Mouse (Mus musculus): ENCODE measurements around the gene Cmtm7. TPM values are rescaled to one million over a fixed set of nuclear protein-coding genes. Genes with fewer than 3 reads are reported as not detected.

The Cmtm7 gene
- polyA plus RNA-seq, 1 experiment from 2014 or later = 14.4 TPM

- Histone ChIP-seq H3K9ac (replicated peaks; ENCODE audit: low read length) (no peak overlapping the region), H3K27me3 (ENCODE audit: control insufficient read depth, insufficient read depth, low read length) (no peaks in the 10 kb centered on the region), H3K36me3 (ENCODE audit: control insufficient read depth, insufficient read depth, low read length) (no peaks in the 10 kb centered on the region), H3K4me3 (replicated peaks; ENCODE audit: low read depth, low read length) (no peak overlapping the region), H3K4me1 (ENCODE audit: control insufficient read depth, insufficient read depth, low read length) (peaks cover 8% of the 10 kb centered on the region; the same call in 1 of the 2 replicates), H3K27ac (replicated peaks; ENCODE audit: low read depth, low read length) (no peak overlapping the region), H3K9me3 (ENCODE audit: control insufficient read depth, low read length) (no peaks in the 10 kb centered on the region), H3K4me2 (ENCODE audit: low read length) (no peak overlapping the region)
- 84% methylated on average over 7 of the region's 7 CpGs for WGBS
- no peak for ATAC-seq (ENCODE audit: low FRiP score, low TSS enrichment)
- no peak for DNase-seq
Measured at GRCm38 (mm10) chr9:114789557-114789956, 7.9 kb upstream of the Cmtm7 start.

GRCm38 (mm10) chr9:114788697-114789096 lies 7.0 kb upstream of the Cmtm7 start:
- no peak overlapping the region for H3K4me3 ChIP-seq (replicated peaks; ENCODE audit: low read depth, low read length)
- H3K4me2 ChIP-seq (ENCODE audit: low read length) = no peak overlapping the region
- H3K27ac ChIP-seq (replicated peaks; ENCODE audit: low read depth, low read length) = no peak overlapping the region
- no peaks in the 10 kb centered on the region for H3K9me3 ChIP-seq (ENCODE audit: control insufficient read depth, low read length)
- H3K27me3 ChIP-seq (ENCODE audit: control insufficient read depth, insufficient read depth, low read length) = no peaks in the 10 kb centered on the region
- 86% methylated on average over 8 of the region's 8 CpGs for WGBS
- peaks cover 8% of the 10 kb centered on the region; the same call in 1 of the 2 replicates for H3K4me1 ChIP-seq (ENCODE audit: control insufficient read depth, insufficient read depth, low read length)
- no peaks in the 10 kb centered on the region for H3K36me3 ChIP-seq (ENCODE audit: control insufficient read depth, insufficient read depth, low read length)
- H3K9ac ChIP-seq (replicated peaks; ENCODE audit: low read length) = no peak overlapping the region
- ATAC-seq (ENCODE audit: low FRiP score, low TSS enrichment) = no peak
- DNase-seq = no peak

- Histone ChIP-seq H3K9me3 (ENCODE audit: control insufficient read depth, low read length) (no peaks in the 10 kb centered on the region), H3K4me3 (replicated peaks; ENCODE audit: low read depth, low read length) (no peak overlapping the region), H3K27ac (replicated peaks; ENCODE audit: low read depth, low read length) (no peak overlapping the region), H3K9ac (replicated peaks; ENCODE audit: low read length) (no peak overlapping the region), H3K27me3 (ENCODE audit: control insufficient read depth, insufficient read depth, low read length) (no peaks in the 10 kb centered on the region), H3K4me2 (ENCODE audit: low read length) (no peak overlapping the region), H3K36me3 (ENCODE audit: control insufficient read depth, insufficient read depth, low read length) (no peaks in the 10 kb centered on the region), H3K4me1 (ENCODE audit: control insufficient read depth, insufficient read depth, low read length) (peaks cover 8% of the 10 kb centered on the region; the same call in 1 of the 2 replicates)
- WGBS = 95% methylated on average over 7 of the region's 7 CpGs
- ATAC-seq (ENCODE audit: low FRiP score, low TSS enrichment) = no peak
- no peak for DNase-seq
Measured at GRCm38 (mm10) chr9:114787716-114788115, 6.1 kb upstream of the Cmtm7 start.

GRCm38 (mm10) chr9:114787134-114787533 lies 5.5 kb upstream of the Cmtm7 start:
- Histone ChIP-seq H3K9ac (replicated peaks; ENCODE audit: low read length) (no peak overlapping the region), H3K4me1 (ENCODE audit: control insufficient read depth, insufficient read depth, low read length) (peaks cover 8% of the 10 kb centered on the region; the same call in 1 of the 2 replicates), H3K36me3 (ENCODE audit: control insufficient read depth, insufficient read depth, low read length) (no peaks in the 10 kb centered on the region), H3K4me2 (ENCODE audit: low read length) (no peak overlapping the region), H3K9me3 (ENCODE audit: control insufficient read depth, low read length) (no peaks in the 10 kb centered on the region), H3K27me3 (ENCODE audit: control insufficient read depth, insufficient read depth, low read length) (no peaks in the 10 kb centered on the region; the same call in 1 of the 2 replicates), H3K27ac (replicated peaks; ENCODE audit: low read depth, low read length) (no peak overlapping the region), H3K4me3 (replicated peaks; ENCODE audit: low read depth, low read length) (no peak overlapping the region)
- ATAC-seq (ENCODE audit: low FRiP score, low TSS enrichment) (no peak), DNase-seq (no peak)
- WGBS = 96% methylated on average over 5 of the region's 5 CpGs

GRCm38 (mm10) chr9:114785432-114786125 lies 3.9 kb upstream of the Cmtm7 start:
- Histone ChIP-seq H3K9ac (replicated peaks; ENCODE audit: low read length) (no peak overlapping the region), H3K4me1 (ENCODE audit: control insufficient read depth, insufficient read depth, low read length) (peaks cover 13% of the 10 kb centered on the region), H3K27me3 (ENCODE audit: control insufficient read depth, insufficient read depth, low read length) (peaks cover 4% of the 10 kb centered on the region; the same call in 1 of the 2 replicates), H3K4me3 (replicated peaks; ENCODE audit: low read depth, low read length) (no peak overlapping the region), H3K36me3 (ENCODE audit: control insufficient read depth, insufficient read depth, low read length) (no peaks in the 10 kb centered on the region), H3K4me2 (ENCODE audit: low read length) (no peak overlapping the region), H3K27ac (replicated peaks; ENCODE audit: low read depth, low read length) (no peak overlapping the region), H3K9me3 (ENCODE audit: control insufficient read depth, low read length) (no peaks in the 10 kb centered on the region)
- ATAC-seq (ENCODE audit: low FRiP score, low TSS enrichment) = no peak
- DNase-seq = peak; percentile 37
- 11% methylated on average over 16 of the region's 16 CpGs for WGBS

- Histone ChIP-seq H3K4me3 (replicated peaks; ENCODE audit: low read depth, low read length) (peak overlapping the region; percentile 44), H3K27ac (replicated peaks; ENCODE audit: low read depth, low read length) (0 out of 2 replicates have a peak overlapping the region, but pooled peaks have one; percentile 45), H3K9ac (replicated peaks; ENCODE audit: low read length) (peak overlapping the region; percentile 59), H3K4me1 (ENCODE audit: control insufficient read depth, insufficient read depth, low read length) (peaks cover 18% of the 10 kb centered on the region), H3K27me3 (ENCODE audit: control insufficient read depth, insufficient read depth, low read length) (peaks cover 4% of the 10 kb centered on the region; the same call in 1 of the 2 replicates), H3K4me2 (ENCODE audit: low read length) (peak overlapping the region; percentile 95), H3K36me3 (ENCODE audit: control insufficient read depth, insufficient read depth, low read length) (no peaks in the 10 kb centered on the region), H3K9me3 (ENCODE audit: control insufficient read depth, low read length) (no peaks in the 10 kb centered on the region)
- 0 out of 2 replicates have a peak, but pooled peaks have one; percentile 1 for ATAC-seq (ENCODE audit: low FRiP score, low TSS enrichment)
- peak; percentile 62 for DNase-seq
- 2% methylated on average over 35 of the region's 38 CpGs for WGBS
Measured at GRCm38 (mm10) chr9:114780746-114781525, 720 bp downstream of the Cmtm7 start.

GRCm38 (mm10) chr9:114779984-114780745 lies 1.5 kb downstream of the Cmtm7 start:
- DNase-seq (peak; percentile 45), ATAC-seq (ENCODE audit: low FRiP score, low TSS enrichment) (no peak)
- Histone ChIP-seq H3K27me3 (ENCODE audit: control insufficient read depth, insufficient read depth, low read length) (peaks cover 4% of the 10 kb centered on the region; the same call in 1 of the 2 replicates), H3K4me3 (replicated peaks; ENCODE audit: low read depth, low read length) (no peak overlapping the region), H3K4me1 (ENCODE audit: control insufficient read depth, insufficient read depth, low read length) (peaks cover 11% of the 10 kb centered on the region), H3K9ac (replicated peaks; ENCODE audit: low read length) (no peak overlapping the region; the same call in 1 of the 2 replicates), H3K36me3 (ENCODE audit: control insufficient read depth, insufficient read depth, low read length) (no peaks in the 10 kb centered on the region), H3K4me2 (ENCODE audit: low read length) (peak overlapping the region; percentile 95), H3K9me3 (ENCODE audit: control insufficient read depth, low read length) (no peaks in the 10 kb centered on the region), H3K27ac (replicated peaks; ENCODE audit: low read depth, low read length) (no peak overlapping the region)
- WGBS = 29% methylated on average over 23 of the region's 23 CpGs

GRCm38 (mm10) chr9:114778877-114779276 lies 2.8 kb downstream of the Cmtm7 start:
- no peak for ATAC-seq (ENCODE audit: low FRiP score, low TSS enrichment)
- 84% methylated on average over 7 of the region's 7 CpGs for WGBS
- H3K4me3 ChIP-seq (replicated peaks; ENCODE audit: low read depth, low read length) = no peak overlapping the region

More at GRCm38 (mm10) chr9:114778877-114779276, 2.8 kb downstream of the Cmtm7 start:
- Histone ChIP-seq H3K36me3 (ENCODE audit: control insufficient read depth, insufficient read depth, low read length) (no peaks in the 10 kb centered on the region), H3K4me2 (ENCODE audit: low read length) (no peak overlapping the region), H3K4me1 (ENCODE audit: control insufficient read depth, insufficient read depth, low read length) (peaks cover 10% of the 10 kb centered on the region), H3K9ac (replicated peaks; ENCODE audit: low read length) (no peak overlapping the region), H3K27ac (replicated peaks; ENCODE audit: low read depth, low read length) (no peak overlapping the region), H3K9me3 (ENCODE audit: control insufficient read depth, low read length) (no peaks in the 10 kb centered on the region), H3K27me3 (ENCODE audit: control insufficient read depth, insufficient read depth, low read length) (peaks cover 4% of the 10 kb centered on the region; the same call in 1 of the 2 replicates)
- DNase-seq = no peak

Measured in midbrain, embryonic 14.5 days (tissue).